Mouse (Mus musculus) brain, embryonic 14.5 days (tissue): ENCODE results near the gene Hspa1a. TPM values are rescaled to one million over a fixed set of nuclear protein-coding genes. Genes with fewer than 3 reads are reported as not detected.
"Not testable (repeated sequence)": the region's sequence is repeated elsewhere in the genome, so short reads cannot be mapped to it uniquely, and the experiment has no call there.

ENCODE experiments used
- DNase-seq: peaks from one replicate; pipeline ENCODE4 v3.0.0-alpha.2; 2011; ENCODE audit warnings: low read depth
- CTCF ChIP-seq: fragments of 200-500 bp; IDR thresholded peaks from 2 replicates; pipeline ENCODE4 v1.5.1; 2012; ENCODE audit warnings: inconsistent platforms, mild to moderate bottlenecking, moderate library complexity, borderline replicate concordance; ENCODE audit not compliant: insufficient read depth, insufficient read length; ENCODE audit errors: extremely low read depth
- POLR2A ChIP-seq: fragments of 200-500 bp; IDR thresholded peaks from 2 replicates; pipeline ENCODE4 v1.6.1; 2012; ENCODE audit warnings: mild to moderate bottlenecking, inconsistent platforms, borderline replicate concordance; ENCODE audit not compliant: poor library complexity, insufficient read depth, insufficient read length, severe bottlenecking; ENCODE audit errors: extremely low read depth
- polyA plus RNA-seq: library from polyadenylated mRNA; depleted of rRNA; stranded (reverse); fragments of >200 nt; gene quantifications from 2 replicates; pipeline ENCODE4 v1.2.3, GENCODE M21; 2012

Gene Hspa1a
- polyA plus RNA-seq, 1 experiment, result 6.6 TPM

DNA sequence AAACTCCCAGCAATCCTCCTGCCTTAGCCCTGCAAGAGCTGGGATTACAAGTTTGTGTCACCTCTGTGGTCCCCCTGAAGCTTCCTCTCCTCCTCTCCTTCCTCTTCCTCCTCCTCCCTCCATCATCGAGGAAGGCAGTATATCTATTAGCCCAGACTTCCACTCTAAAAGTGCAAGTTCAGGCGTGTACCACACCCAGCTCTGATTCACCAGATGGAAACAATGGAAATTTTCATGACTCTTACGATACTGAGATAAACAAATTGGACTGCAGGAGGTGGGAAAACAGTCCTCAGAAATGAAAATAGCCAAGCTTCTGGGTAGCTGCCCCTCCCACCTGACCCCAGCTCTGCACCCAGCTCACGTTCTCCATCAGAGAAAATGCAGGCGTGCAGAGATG is 6.3 kb downstream of the Hspa1a start:
- DNase-seq, result no peak
- TF ChIP-seq CTCF (no peak), POLR2A (no peak)

DNA sequence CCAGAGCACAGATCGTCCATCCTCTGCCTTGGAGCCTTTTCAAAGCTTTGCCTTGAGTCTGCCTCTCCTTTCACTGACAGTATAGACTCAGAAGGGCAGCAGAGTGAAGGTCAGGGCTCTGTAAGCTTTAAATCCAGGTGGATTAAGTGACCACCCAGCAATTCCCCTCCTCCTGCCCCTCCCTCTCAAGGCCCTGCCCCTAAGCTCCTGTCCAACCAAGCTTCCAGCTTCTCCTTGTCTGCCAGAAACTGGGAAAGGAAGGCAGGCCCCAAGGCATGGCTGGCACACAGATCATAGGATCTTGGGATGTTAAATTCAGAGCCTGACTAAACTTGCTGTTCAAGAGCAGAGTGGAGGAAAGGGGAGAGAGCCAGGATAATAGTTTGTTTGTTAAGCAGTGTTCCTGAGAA is 7.3 kb downstream of the Hspa1a start:
- DNase-seq, result no peak
- no peak for TF ChIP-seq POLR2A
- TF ChIP-seq CTCF, result no peak

DNA sequence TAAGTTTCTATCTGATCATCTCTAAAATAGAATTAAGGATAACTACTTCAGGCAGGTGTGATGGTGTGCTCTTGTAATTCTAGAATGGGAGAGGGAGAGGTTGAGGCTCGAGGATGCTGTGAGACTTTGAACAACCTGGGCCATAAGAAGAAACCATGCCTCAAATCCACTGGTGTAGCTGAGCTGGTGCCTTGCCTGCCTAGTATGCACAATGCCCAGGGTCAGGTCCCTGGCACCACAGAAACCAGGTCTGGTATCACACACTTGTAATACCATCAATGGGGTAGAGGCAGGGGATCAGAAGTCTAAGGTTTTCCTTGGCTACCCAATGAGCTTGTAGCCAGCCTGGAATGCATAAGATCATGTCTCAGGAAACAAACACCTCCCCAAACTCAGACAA is 9.1 kb downstream of the Hspa1a start:
- no peak for TF ChIP-seq POLR2A
- no peak for TF ChIP-seq CTCF
- DNase-seq, result no peak

DNA sequence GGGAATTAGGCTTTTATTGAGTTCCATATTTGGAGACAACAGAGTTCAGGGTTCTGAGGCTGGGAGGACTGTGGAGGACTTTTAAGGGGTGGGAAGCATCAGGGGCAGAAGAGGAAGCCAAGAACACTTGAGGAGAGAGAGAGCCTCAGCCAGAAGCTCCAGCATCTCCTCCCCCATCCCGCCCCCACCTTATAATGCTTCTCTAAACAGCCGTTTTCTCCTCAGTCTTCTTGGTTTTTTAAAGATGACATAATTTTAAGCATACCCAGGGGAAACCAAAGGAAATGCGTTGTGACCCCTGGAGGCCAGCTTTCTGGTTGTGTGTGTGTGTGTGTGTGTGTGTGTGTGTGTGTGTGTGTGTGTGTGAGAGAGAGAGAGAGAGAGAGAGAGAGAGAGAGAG is 9.8 kb downstream of the Hspa1a start:
- TF ChIP-seq CTCF (no peak), POLR2A (no peak)
- DNase-seq, result no peak

DNA sequence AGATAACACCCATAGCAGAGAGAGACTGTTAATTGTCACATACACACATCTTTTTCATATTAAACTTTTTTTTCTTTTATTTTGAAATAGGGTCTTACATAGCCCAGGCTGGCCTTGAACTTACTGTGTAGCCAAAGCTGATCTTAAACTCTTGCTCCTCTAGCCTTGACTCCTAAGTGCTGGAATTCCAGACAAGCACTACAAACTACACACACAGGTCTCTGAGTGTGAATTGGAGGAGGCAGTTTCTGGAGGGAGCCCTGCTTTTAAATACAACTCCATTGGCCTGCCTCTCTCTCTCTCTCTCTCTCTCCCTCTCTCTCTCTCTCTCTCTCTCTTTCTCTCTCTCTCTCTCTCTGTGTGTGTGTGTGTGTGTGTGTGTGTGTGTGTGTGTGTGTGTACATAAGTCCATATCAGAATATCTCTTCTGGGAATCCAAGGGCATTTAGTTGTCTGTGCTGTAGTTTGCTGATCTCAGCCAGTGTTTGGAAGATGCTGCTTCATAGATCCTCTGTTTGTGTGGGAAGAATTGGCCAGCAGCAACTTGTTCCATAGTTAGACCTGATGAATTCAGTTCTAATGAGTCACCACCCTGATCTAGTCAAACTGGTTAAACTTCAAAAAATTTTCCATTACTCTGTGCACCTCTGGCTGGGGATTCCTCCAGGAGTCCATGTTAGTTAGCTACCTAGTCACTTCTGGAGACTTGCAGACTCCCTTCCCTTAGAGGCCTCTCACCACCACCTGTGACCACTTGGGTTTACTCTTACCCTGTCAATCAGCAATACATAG is 11.1 kb downstream of the Hspa1a start:
- no peak for TF ChIP-seq CTCF
- TF ChIP-seq POLR2A, result no peak

DNA sequence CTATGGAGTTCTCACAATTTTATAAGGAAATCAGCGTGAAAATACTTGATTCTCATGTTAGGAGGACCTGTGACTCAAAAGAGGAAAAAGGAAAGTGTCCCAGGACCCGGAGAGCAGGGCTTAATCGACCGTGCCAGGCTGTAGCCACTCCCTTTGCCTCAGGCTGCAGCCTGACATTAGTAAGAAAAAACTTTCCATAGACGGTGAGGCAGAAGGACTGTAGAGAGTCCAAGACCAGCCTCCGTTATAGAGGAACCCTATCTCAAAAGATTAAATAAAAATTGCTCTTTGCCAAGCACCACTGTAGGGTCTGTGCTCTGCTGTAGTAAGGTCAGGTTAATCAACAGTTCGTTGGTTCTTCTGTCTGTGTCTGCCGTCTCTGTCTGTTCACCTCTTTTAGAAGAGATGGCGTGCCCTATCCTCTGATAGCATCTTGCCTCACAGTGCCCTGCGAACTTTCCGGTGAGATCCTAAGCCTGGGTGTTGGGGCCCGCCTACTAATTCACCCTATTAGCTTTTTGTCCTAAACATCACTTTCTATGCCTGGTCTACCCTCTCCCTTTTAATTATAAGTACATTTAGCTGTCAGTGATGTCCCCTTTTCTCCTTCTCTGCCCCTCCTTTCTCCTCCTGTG is 12.0 kb downstream of the Hspa1a start:
- no peak for DNase-seq
- no peak for TF ChIP-seq CTCF
- no peak for TF ChIP-seq POLR2A

More for the DNA sequence above, 11.1 kb downstream of the Hspa1a start:
- DNase-seq, result no peak

DNA sequence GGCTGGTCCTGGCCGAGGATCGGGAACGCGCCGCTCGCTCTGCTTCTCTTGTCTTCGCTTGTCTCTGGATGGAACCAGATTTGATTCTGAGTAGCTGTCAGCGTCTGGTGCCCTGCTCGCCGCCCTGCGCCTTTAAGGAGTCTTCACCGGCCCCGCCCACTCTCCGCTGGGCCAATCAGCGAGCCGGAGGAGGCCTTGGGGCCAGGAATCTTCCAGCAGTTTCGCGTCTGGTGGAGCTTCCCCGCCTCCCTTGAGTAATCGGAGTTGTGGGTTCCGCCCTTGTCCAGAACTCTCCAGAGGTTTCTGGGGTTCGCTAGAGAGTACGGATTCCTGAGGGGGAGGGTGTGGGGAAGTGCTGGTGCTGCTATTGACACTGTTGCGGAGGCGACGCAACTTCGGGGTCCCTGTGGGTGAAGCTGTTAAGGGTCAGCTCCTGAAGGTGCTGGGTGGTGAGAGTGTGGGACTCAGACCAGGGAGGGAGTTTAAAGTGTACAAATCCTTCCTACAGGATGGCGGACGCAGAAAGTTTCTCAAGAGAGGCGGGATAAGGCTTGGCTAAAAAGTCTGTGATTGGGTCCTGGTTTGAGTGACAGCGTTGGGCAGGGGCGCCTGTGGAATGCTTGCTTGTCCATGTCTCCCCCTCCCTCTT is 12.7 kb downstream of the Hspa1a start, which contains the start of gene Hspa1b:
TSS of gene Hspa1b (minus strand) at position 109 of the 649 bp plus-strand sequence.
- DNase-seq, result peak; percentile 84

DNA sequence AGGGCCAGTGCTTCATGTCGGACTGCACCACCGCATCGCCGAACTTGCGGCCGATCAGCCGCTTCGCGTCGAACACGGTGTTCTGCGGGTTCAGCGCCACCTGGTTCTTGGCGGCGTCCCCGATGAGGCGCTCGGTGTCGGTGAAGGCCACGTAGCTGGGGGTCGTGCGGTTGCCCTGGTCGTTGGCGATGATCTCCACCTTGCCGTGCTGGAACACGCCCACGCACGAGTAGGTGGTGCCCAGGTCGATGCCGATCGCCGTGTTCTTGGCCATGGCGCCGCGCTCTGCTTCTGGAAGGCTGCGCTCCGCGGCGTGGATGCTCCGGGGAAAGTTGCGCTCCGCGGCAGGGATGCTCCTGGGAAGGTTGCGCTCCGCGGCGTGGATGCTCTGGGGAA is 13.2 kb downstream of the Hspa1a start:
- DNase-seq, result not testable (repeated sequence)

DNA sequence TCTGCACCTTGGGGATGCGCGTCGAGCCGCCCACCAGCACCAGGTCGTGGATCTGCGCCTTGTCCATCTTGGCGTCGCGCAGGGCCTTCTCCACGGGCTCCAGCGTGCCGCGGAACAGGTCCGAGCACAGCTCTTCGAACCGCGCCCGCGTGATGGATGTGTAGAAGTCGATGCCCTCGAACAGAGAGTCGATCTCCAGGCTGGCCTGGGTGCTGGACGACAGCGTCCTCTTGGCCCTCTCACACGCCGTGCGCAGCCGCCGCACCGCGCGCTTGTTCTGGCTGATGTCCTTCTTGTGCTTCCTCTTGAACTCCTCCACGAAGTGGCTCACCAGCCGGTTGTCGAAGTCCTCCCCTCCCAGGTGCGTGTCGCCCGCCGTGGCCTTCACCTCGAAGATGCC is 14.0 kb downstream of the Hspa1a start:
- DNase-seq, result not testable (repeated sequence)

DNA sequence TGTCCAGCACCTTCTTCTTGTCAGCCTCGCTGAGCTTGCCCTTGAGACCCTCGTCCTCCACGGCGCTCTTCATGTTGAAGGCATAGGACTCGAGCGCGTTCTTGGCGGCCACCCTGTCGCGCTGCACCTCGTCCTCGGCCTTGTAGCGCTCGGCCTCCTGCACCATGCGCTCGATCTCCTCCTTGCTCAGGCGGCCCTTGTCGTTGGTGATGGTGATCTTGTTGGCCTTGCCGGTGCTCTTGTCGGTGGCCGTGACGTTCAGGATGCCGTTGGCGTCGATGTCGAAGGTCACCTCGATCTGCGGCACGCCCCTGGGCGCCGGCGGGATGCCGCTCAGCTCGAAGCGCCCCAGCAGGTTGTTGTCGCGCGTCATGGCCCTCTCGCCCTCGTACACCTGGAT is 14.7 kb downstream of the Hspa1a start:
- not testable (repeated sequence) for DNase-seq

DNA sequence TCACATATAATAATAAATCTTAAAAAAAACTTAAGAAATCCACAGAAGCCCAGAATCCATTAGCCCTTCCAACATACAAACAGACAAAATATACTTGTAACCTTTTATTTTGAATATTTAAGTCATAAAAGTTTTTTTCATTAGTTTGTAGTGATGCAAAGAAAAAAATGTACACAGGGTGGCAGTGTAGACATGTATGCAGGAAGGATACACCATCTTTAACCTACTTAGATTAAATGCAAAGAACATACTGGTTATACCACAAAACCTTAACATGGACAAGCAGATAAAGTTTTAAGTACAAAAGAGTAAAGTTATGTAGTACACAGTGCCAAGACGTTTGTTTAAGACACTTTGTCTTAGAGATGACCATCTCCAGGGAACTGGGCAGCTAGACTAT is 15.6 kb downstream of the Hspa1a start:
- TF ChIP-seq POLR2A, result no peak
- peak; percentile 57 for DNase-seq

DNA sequence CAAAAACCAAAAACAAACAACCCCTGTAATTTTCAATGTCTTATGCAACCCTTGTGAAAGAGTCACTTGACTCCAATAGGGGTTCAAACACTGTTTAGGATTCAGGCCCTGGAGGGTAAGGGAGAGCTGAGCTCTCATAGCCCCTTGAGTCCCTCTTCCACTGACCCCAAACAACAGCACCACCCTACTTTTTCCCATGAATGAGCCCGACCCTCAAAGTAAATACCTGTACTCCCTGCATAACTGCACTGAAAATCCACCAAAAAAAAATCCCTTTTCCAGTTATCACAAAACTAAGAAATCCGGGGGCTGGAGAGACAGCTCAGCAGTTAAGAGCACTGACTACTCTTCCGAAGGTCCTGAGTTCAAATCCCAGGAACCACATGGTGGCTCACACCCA is 16.1 kb downstream of the Hspa1a start:
- no peak for DNase-seq
- no peak for TF ChIP-seq CTCF
- no peak for TF ChIP-seq POLR2A

DNA sequence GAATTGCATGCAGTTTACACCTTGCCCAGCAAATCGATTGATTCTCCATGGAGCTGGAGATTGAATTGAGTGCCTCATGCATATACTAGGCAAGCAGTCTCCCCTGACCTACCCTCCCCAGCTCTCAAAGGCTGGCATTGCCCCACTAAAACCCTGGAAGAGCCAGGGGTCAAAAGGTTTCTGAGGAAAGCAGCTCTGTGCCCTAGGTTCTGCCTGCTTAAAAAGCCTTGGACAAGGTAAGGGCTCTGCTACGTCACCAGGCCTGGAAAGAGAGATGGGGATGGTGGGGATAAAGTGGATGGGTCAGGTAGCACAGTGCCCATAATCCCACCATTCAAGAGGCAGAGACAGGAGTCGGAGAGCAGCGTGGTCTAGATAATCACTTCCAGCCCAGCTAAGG is 17.1 kb downstream of the Hspa1a start:
- DNase-seq, result no peak
- TF ChIP-seq POLR2A, result no peak
- TF ChIP-seq CTCF, result no peak
